Comparison of ENCODE assay signal across 24 mouse cellular contexts in genomic region chr12:112215545-112215944, GRCm38 (mm10).
A peak's percentile ranks its signal among the peaks of the same experiment; 100 is the strongest.
DNase-seq lines count a peak whose midpoint lies in the region; ATAC-seq and TF ChIP-seq lines count a peak whose summit lies in the region.
"Had no signal": no experiment of that assay in that cellular context is flagged by ENCODE, and none has a peak within 500 bp of the region (broad histone marks: within the 10 kb centered on the region; RNA-seq: fewer than 3 reads in every experiment).

No protein-coding gene starts in this region.

- no peak overlapping the region for H3K4me3 ChIP-seq in forebrain, embryonic 10.5 days
- no peak overlapping the region for H3K4me3 ChIP-seq in forebrain, embryonic 16.5 days (replicated peaks; ENCODE audit: low read length)
- no peak overlapping the region for H3K4me3 ChIP-seq in lung, embryonic 15.5 days
- no peak overlapping the region for H3K4me3 ChIP-seq in stomach, embryonic 15.5 days (replicated peaks)
- H3K4me3 ChIP-seq in stomach, postnatal 0 days (ENCODE audit: low read depth, low read length): no peak overlapping the region
- H3K4me3 ChIP-seq: embryonic facial prominence, embryonic 10.5 days; embryonic facial prominence, embryonic 13.5 days; erythroblast, embryonic 14.5 days; forebrain, embryonic 13.5 days; gastrocnemius, adult 2 months; heart, adult 2 months; heart, embryonic 10.5 days; hindbrain, embryonic 12.5 days; hindbrain, embryonic 15.5 days had no signal

- no peaks in the 10 kb centered on the region for H3K36me3 ChIP-seq in forebrain, embryonic 10.5 days (replicated peaks)
- H3K36me3 ChIP-seq in forebrain, embryonic 16.5 days (ENCODE audit: control insufficient read depth, insufficient read depth): no peaks in the 10 kb centered on the region
- H3K36me3 ChIP-seq in lung, embryonic 15.5 days: no peaks in the 10 kb centered on the region
- H3K36me3 ChIP-seq in stomach, embryonic 15.5 days: no peaks in the 10 kb centered on the region
- no peaks in the 10 kb centered on the region for H3K36me3 ChIP-seq in stomach, postnatal 0 days (ENCODE audit: control insufficient read depth, insufficient read depth, low read length)
- H3K36me3 ChIP-seq: embryonic facial prominence, embryonic 10.5 days; embryonic facial prominence, embryonic 13.5 days; heart, embryonic 10.5 days; hindbrain, embryonic 12.5 days; hindbrain, embryonic 15.5 days had no signal

- H3K4me1 ChIP-seq in forebrain, embryonic 10.5 days: peaks cover 65% of the 10 kb centered on the region
- peaks cover 33% of the 10 kb centered on the region for H3K4me1 ChIP-seq in forebrain, embryonic 16.5 days (replicated peaks; ENCODE audit: control insufficient read depth, insufficient read depth, low read length)
- H3K4me1 ChIP-seq in lung, embryonic 15.5 days: no peaks in the 10 kb centered on the region
- H3K4me1 ChIP-seq in stomach, embryonic 15.5 days: no peaks in the 10 kb centered on the region
- no peaks in the 10 kb centered on the region for H3K4me1 ChIP-seq in stomach, postnatal 0 days (replicated peaks; ENCODE audit: control insufficient read depth, insufficient read depth)

- H3K9me3 ChIP-seq in forebrain, embryonic 10.5 days: no peaks in the 10 kb centered on the region
- no peaks in the 10 kb centered on the region for H3K9me3 ChIP-seq in forebrain, embryonic 16.5 days (ENCODE audit: control insufficient read depth, low read length)
- H3K9me3 ChIP-seq in lung, embryonic 15.5 days: no peaks in the 10 kb centered on the region
- no peaks in the 10 kb centered on the region for H3K9me3 ChIP-seq in stomach, embryonic 15.5 days
- no peaks in the 10 kb centered on the region for H3K9me3 ChIP-seq in stomach, postnatal 0 days (ENCODE audit: control insufficient read depth, low read length)
- H3K9me3 ChIP-seq: embryonic facial prominence, embryonic 10.5 days; embryonic facial prominence, embryonic 13.5 days; forebrain, embryonic 13.5 days; heart, embryonic 10.5 days; hindbrain, embryonic 12.5 days; hindbrain, embryonic 15.5 days had no signal

- no peak overlapping the region for H3K4me2 ChIP-seq in forebrain, embryonic 16.5 days (ENCODE audit: low read length)
- no peak overlapping the region for H3K4me2 ChIP-seq in lung, embryonic 15.5 days
- H3K4me2 ChIP-seq in stomach, embryonic 15.5 days: no peak overlapping the region
- H3K4me2 ChIP-seq in stomach, postnatal 0 days (replicated peaks; ENCODE audit: low read depth): no peak overlapping the region
- H3K4me2 ChIP-seq: embryonic facial prominence, embryonic 13.5 days; forebrain, embryonic 13.5 days; hindbrain, embryonic 12.5 days; hindbrain, embryonic 15.5 days had no signal

- H3K27ac ChIP-seq in forebrain, embryonic 10.5 days: peak overlapping the region; percentile 36; the same call in 1 of the 2 replicates
- no peak overlapping the region for H3K27ac ChIP-seq in forebrain, embryonic 16.5 days (ENCODE audit: low read length)
- H3K27ac ChIP-seq in lung, embryonic 15.5 days: no peak overlapping the region
- H3K27ac ChIP-seq in stomach, embryonic 15.5 days: no peak overlapping the region
- H3K27ac ChIP-seq in stomach, postnatal 0 days (replicated peaks): no peak overlapping the region
- H3K27ac ChIP-seq: embryonic facial prominence, embryonic 10.5 days; embryonic facial prominence, embryonic 13.5 days; gastrocnemius, adult 2 months; heart, adult 2 months; heart, embryonic 10.5 days; hindbrain, embryonic 12.5 days; hindbrain, embryonic 15.5 days had no signal

- no peak for DNase-seq in forebrain, embryonic 10.5 days (ENCODE audit: extremely low spot score, low spot score)
- DNase-seq in lung, postnatal 4 days: no peak
- no peak for DNase-seq in stomach, postnatal 0 days (ENCODE audit: low spot score)
- DNase-seq: adrenal gland, adult 2 months; adrenal gland, postnatal 14 days; cerebellum, adult 11 months; cerebellum, adult 2 months; cerebellum, adult 9-11 months; cerebellum, postnatal 25 days; forebrain, postnatal 0 days; gastrocnemius, adult 2 months; gastrocnemius, postnatal 14 days; heart, adult 2 months had no signal

- TF ChIP-seq EP300 in stomach, postnatal 0 days (optimal IDR thresholded peaks at IDR 0.05): no peak

- H3K27me3 ChIP-seq in forebrain, embryonic 10.5 days (ENCODE audit: poor library complexity, severe bottlenecking): peaks cover 28% of the 10 kb centered on the region
- no peaks in the 10 kb centered on the region for H3K27me3 ChIP-seq in forebrain, embryonic 16.5 days (replicated peaks; ENCODE audit: control insufficient read depth, insufficient read depth, low read length)
- no peaks in the 10 kb centered on the region for H3K27me3 ChIP-seq in lung, embryonic 15.5 days
- H3K27me3 ChIP-seq in stomach, embryonic 15.5 days (replicated peaks): no peaks in the 10 kb centered on the region
- no peaks in the 10 kb centered on the region for H3K27me3 ChIP-seq in stomach, postnatal 0 days (ENCODE audit: control insufficient read depth, insufficient read depth, low read length)
- H3K27me3 ChIP-seq: forebrain, embryonic 13.5 days had no signal

- no peak for TF ChIP-seq CTCF in stomach, postnatal 0 days (IDR thresholded peaks at IDR 0.05; ENCODE audit: low read depth)

- WGBS in forebrain, embryonic 10.5 days: 93% methylated on average over 7 of the region's 7 CpGs
- WGBS in forebrain, embryonic 16.5 days: 92% methylated on average over 7 of the region's 7 CpGs
- 73% methylated on average over 7 of the region's 7 CpGs for WGBS in lung, embryonic 15.5 days
- 86% methylated on average over 7 of the region's 7 CpGs for WGBS in stomach, embryonic 15.5 days
- 84% methylated on average over 7 of the region's 7 CpGs for WGBS in stomach, postnatal 0 days

- no peak overlapping the region for H3K9ac ChIP-seq in forebrain, embryonic 16.5 days (replicated peaks; ENCODE audit: low read depth, low read length)
- H3K9ac ChIP-seq in lung, embryonic 15.5 days: no peak overlapping the region
- H3K9ac ChIP-seq in stomach, embryonic 15.5 days: no peak overlapping the region
- H3K9ac ChIP-seq in stomach, postnatal 0 days (ENCODE audit: low read length): no peak overlapping the region
- H3K9ac ChIP-seq: embryonic facial prominence, embryonic 13.5 days; forebrain, embryonic 13.5 days; forebrain, postnatal 0 days; hindbrain, embryonic 12.5 days; hindbrain, embryonic 15.5 days had no signal

- no peak for ATAC-seq in forebrain, embryonic 16.5 days
- 0 out of 2 replicates have a peak, but pooled peaks have one; percentile 43 for ATAC-seq in lung, embryonic 15.5 days (ENCODE audit: borderline replicate concordance, extremely low read depth, low FRiP score, low TSS enrichment)
- ATAC-seq in stomach, embryonic 15.5 days (ENCODE audit: insufficient read depth, low FRiP score, low read depth): 0 out of 2 replicates have a peak, but pooled peaks have one; percentile 23
- ATAC-seq in stomach, postnatal 0 days (ENCODE audit: low FRiP score, low TSS enrichment): no peak
- ATAC-seq in granulocyte monocyte progenitor cell, adult 5-6 weeks (replicated peaks; ENCODE audit: poor library complexity, severe bottlenecking): no peak
- ATAC-seq: forebrain, embryonic 13.5 days; forebrain, postnatal 0 days had no signal

Comparison
In these comparisons a context has a peak if more than half of its experiments do, and no peak if none do; other contexts are left out.
1. ATAC-seq: peak in lung, embryonic 15.5 days (single experiment) and stomach, embryonic 15.5 days (single experiment); none in forebrain, embryonic 16.5 days (single experiment), stomach, postnatal 0 days (single experiment) and granulocyte monocyte progenitor cell, adult 5-6 weeks (single experiment).